Mouse (Mus musculus) megakaryocyte, embryonic 14.5 days (primary cell): Measurements from ENCODE around the gene Aph1c.

ENCODE experiments used
- FLI1 ChIP-seq: IDR thresholded peaks from 2 replicates; pipeline ENCODE4 v1.6.1; 2012; ENCODE audit warnings: low read length, inconsistent platforms, mixed read lengths
- GATA1 ChIP-seq: IDR thresholded peaks from 3 replicates; pipeline ENCODE4 v1.6.1; 2012; ENCODE audit warnings: mixed read lengths, low read length, inconsistent platforms, borderline replicate concordance

DNA sequence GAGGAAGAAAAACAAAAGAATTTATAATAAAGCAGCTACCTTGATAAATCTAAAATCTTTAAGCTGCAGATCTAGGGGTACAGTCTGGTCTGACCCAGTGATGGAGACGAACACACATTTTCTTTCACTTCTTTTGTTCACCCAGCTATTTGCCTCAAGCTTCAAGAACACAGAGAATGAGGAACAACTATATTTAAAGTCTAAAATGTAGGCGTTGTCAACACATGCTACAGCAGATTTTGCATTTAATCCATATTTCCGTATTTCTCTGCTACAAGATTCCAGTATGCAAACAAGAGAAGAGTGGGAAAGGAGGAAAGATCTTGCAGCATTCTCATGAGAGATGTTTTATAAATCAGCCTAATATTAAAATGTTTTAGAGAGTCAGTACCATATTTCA lies 44.4 kb upstream of the Aph1c start:
- no peak for TF ChIP-seq GATA1
- TF ChIP-seq FLI1 = no peak
